Comparison of ENCODE assay signal across 12 mouse cellular contexts in genomic region chr8:35765020-35765419, GRCm38 (mm10). TPM values are rescaled to one million over a fixed set of nuclear protein-coding genes. Genes with fewer than 3 reads are reported as not detected.
A peak's percentile ranks its signal among the peaks of the same experiment; 100 is the strongest.
DNase-seq lines count a peak whose midpoint lies in the region; ATAC-seq and TF ChIP-seq lines count a peak whose summit lies in the region.
"Had no signal": no experiment of that assay in that cellular context is flagged by ENCODE, and none has a peak within 500 bp of the region (broad histone marks: within the 10 kb centered on the region; RNA-seq: fewer than 3 reads in every experiment).

No protein-coding gene starts in this region.

- peaks cover 12% of the 10 kb centered on the region for H3K4me1 ChIP-seq in embryonic facial prominence, embryonic 10.5 days
- H3K4me1 ChIP-seq in hindbrain, embryonic 16.5 days (ENCODE audit: control insufficient read depth, insufficient read depth, low read depth, low read length) = peaks cover 9% of the 10 kb centered on the region; the same call in 1 of the 2 replicates
- H3K4me1 ChIP-seq in midbrain, postnatal 0 days (ENCODE audit: insufficient read depth, low read length) = no peaks in the 10 kb centered on the region
- H3K4me1 ChIP-seq in kidney, adult 2 months (ENCODE audit: control insufficient read depth, insufficient read depth, low read length) = no peaks in the 10 kb centered on the region

- H3K27ac ChIP-seq in layer of hippocampus, adult 2 months = peak overlapping the region; percentile 46; the same call in 1 of the 2 replicates
- H3K27ac ChIP-seq in embryonic facial prominence, embryonic 10.5 days (replicated peaks) = no peak overlapping the region
- no peak overlapping the region for H3K27ac ChIP-seq in hindbrain, embryonic 16.5 days (ENCODE audit: low read depth, low read length)
- no peak overlapping the region for H3K27ac ChIP-seq in midbrain, postnatal 0 days (ENCODE audit: low read depth, low read length)
- H3K27ac ChIP-seq in kidney, adult 2 months (ENCODE audit: insufficient read depth, low read depth, low read length) = no peak overlapping the region

- DNase-seq in layer of hippocampus, adult 2 months (ENCODE audit: low spot score in 2 of 2) = no peak
- no peak for DNase-seq in layer of hippocampus, adult 11-12 months (ENCODE audit: low spot score)
- DNase-seq in embryonic facial prominence, embryonic 10.5 days (ENCODE audit: low spot score) = peak; percentile 14
- no peak for DNase-seq in midbrain, postnatal 0 days (ENCODE audit: low spot score)
- DNase-seq in right cerebral cortex, postnatal 14 days = no peak
- DNase-seq in kidney, adult 2 months = no peak
- no peak for DNase-seq in yolk sac, embryonic 10.5 days (ENCODE audit: low spot score)

- WGBS in embryonic facial prominence, embryonic 10.5 days = 3% methylated on average over 9 of the region's 9 CpGs
- 7% methylated on average over 9 of the region's 9 CpGs for WGBS in hindbrain, embryonic 16.5 days
- WGBS in midbrain, postnatal 0 days = 3% methylated on average over 9 of the region's 9 CpGs
- WGBS in kidney, adult 2 months = 4% methylated on average over 9 of the region's 9 CpGs

- no peak for TF ChIP-seq POLR2A in kidney, adult 2 months (IDR thresholded peaks at IDR 0.05; ENCODE audit: low read depth, low read length)

- H3K36me3 ChIP-seq in embryonic facial prominence, embryonic 10.5 days (replicated peaks) = no peaks in the 10 kb centered on the region
- H3K36me3 ChIP-seq in hindbrain, embryonic 16.5 days (ENCODE audit: control insufficient read depth, insufficient read depth, low read length) = no peaks in the 10 kb centered on the region
- no peaks in the 10 kb centered on the region for H3K36me3 ChIP-seq in midbrain, postnatal 0 days (ENCODE audit: insufficient read depth, low read length)
- H3K36me3 ChIP-seq in kidney, adult 2 months (ENCODE audit: control insufficient read depth, insufficient read depth, low read length) = no peaks in the 10 kb centered on the region

- peak overlapping the region; percentile 60; the same call in 1 of the 2 replicates for H3K9ac ChIP-seq in hindbrain, embryonic 16.5 days (ENCODE audit: low read depth, low read length)
- H3K9ac ChIP-seq in midbrain, postnatal 0 days (replicated peaks; ENCODE audit: low read length, poor library complexity, severe bottlenecking) = no peak overlapping the region

- peaks cover 46% of the 10 kb centered on the region for H3K27me3 ChIP-seq in embryonic facial prominence, embryonic 10.5 days (replicated peaks; ENCODE audit: low read depth, poor library complexity, severe bottlenecking)
- H3K27me3 ChIP-seq in hindbrain, embryonic 16.5 days (replicated peaks; ENCODE audit: control insufficient read depth, insufficient read depth, low read length) = peaks cover 8% of the 10 kb centered on the region; the same call in 1 of the 2 replicates
- H3K27me3 ChIP-seq in midbrain, postnatal 0 days (ENCODE audit: insufficient read depth, low read length) = no peaks in the 10 kb centered on the region
- no peaks in the 10 kb centered on the region; the same call in 1 of the 2 replicates for H3K27me3 ChIP-seq in kidney, adult 2 months (replicated peaks; ENCODE audit: control insufficient read depth, insufficient read depth, low read length)

- no peaks in the 10 kb centered on the region for H3K9me3 ChIP-seq in embryonic facial prominence, embryonic 10.5 days
- no peaks in the 10 kb centered on the region for H3K9me3 ChIP-seq in hindbrain, embryonic 16.5 days (ENCODE audit: control insufficient read depth, low read length)
- H3K9me3 ChIP-seq in midbrain, postnatal 0 days (ENCODE audit: low read length) = no peaks in the 10 kb centered on the region

- H3K4me3 ChIP-seq in layer of hippocampus, adult 2 months = peak overlapping the region; percentile 57
- peak overlapping the region; percentile 56 for H3K4me3 ChIP-seq in embryonic facial prominence, embryonic 10.5 days
- H3K4me3 ChIP-seq in hindbrain, embryonic 16.5 days (ENCODE audit: low read length) = peak overlapping the region; percentile 49
- peak overlapping the region; percentile 42 for H3K4me3 ChIP-seq in midbrain, postnatal 0 days (ENCODE audit: low read depth, low read length)
- no peak overlapping the region for H3K4me3 ChIP-seq in kidney, adult 2 months (ENCODE audit: insufficient read depth, low read depth, low read length)
- H3K4me3 ChIP-seq: erythroblast, embryonic 14.5 days had no signal

- no peak for TF ChIP-seq CTCF in layer of hippocampus, adult 2 months (conservative IDR thresholded peaks at IDR 0.05)
- no peak for TF ChIP-seq CTCF in midbrain, postnatal 0 days (IDR thresholded peaks at IDR 0.05)
- TF ChIP-seq CTCF in kidney, adult 2 months (conservative IDR thresholded peaks at IDR 0.05; ENCODE audit: insufficient read depth, insufficient read length, low read depth, low read length) = no peak

- no peak for ATAC-seq in hindbrain, embryonic 16.5 days
- no peak for ATAC-seq in midbrain, postnatal 0 days (ENCODE audit: low FRiP score)
- ATAC-seq: Patski had no signal

- peak overlapping the region; percentile 96 for H3K4me2 ChIP-seq in hindbrain, embryonic 16.5 days (ENCODE audit: low read length)
- peak overlapping the region; percentile 91 for H3K4me2 ChIP-seq in midbrain, postnatal 0 days (ENCODE audit: low read depth, low read length, poor library complexity, severe bottlenecking)

RNA-seq across cellular contexts. Expression of gene Gm19410, which starts 0.6 kb away (rescaled TPM):
- 1 to 10 TPM; 5.4 to 5.6 TPM for total RNA-seq in layer of hippocampus, adult 2 months (2021)
- polyA plus RNA-seq in embryonic facial prominence, embryonic 10.5 days (2016; fragmentation: Nextera tagmentation; extraction: Ambion mirVana) = not detected in 2 replicates
- polyA plus RNA-seq in hindbrain, embryonic 16.5 days (2015; fragmentation: Nextera tagmentation; extraction: Ambion mirVana) = 0.19 and 0.24 TPM in 2 replicates
- 0.33 and 0.38 TPM in 2 replicates for total RNA-seq in midbrain, postnatal 0 days (2014; rRNA removed)
- 0.16 TPM in 2 replicates for polyA plus RNA-seq in midbrain, postnatal 0 days (2015; fragmentation: Nextera tagmentation; extraction: Ambion mirVana)
- polyA plus RNA-seq in kidney, adult 2 months (2012; rRNA removed) = 0.02 TPM in 1 of 2 replicates, not detected in the other
- total RNA-seq: liver, adult 2 months had no signal
- polyA plus RNA-seq: erythroblast, embryonic 14.5 days; liver, adult 2 months; spleen, adult 2 months had no signal
